Mouse (Mus musculus) layer of hippocampus, postnatal 36 days (tissue): ENCODE data around the gene Sel1l. TPM values are rescaled to one million over a fixed set of nuclear protein-coding genes. Genes with fewer than 3 reads are reported as not detected.

ENCODE experiments used
- DNase-seq, 2 experiments: peaks; one replicate each; pipeline ENCODE4 v3.0.0; 2022
- microRNA-seq, 2 experiments: library from miRNA; unstranded; fragments of <30 nt; microRNA quantifications; one replicate each; pipeline ENCODE4 v1.2.0; 2021
- total RNA-seq, 2 experiments: library from RNA; stranded (reverse); gene quantifications; 2 replicates each; pipeline ENCODE4 v1.2.3; 2021

The Sel1l gene
- total RNA-seq, 2 experiments from 2014 or later, result 187 to 204 TPM

DNA sequence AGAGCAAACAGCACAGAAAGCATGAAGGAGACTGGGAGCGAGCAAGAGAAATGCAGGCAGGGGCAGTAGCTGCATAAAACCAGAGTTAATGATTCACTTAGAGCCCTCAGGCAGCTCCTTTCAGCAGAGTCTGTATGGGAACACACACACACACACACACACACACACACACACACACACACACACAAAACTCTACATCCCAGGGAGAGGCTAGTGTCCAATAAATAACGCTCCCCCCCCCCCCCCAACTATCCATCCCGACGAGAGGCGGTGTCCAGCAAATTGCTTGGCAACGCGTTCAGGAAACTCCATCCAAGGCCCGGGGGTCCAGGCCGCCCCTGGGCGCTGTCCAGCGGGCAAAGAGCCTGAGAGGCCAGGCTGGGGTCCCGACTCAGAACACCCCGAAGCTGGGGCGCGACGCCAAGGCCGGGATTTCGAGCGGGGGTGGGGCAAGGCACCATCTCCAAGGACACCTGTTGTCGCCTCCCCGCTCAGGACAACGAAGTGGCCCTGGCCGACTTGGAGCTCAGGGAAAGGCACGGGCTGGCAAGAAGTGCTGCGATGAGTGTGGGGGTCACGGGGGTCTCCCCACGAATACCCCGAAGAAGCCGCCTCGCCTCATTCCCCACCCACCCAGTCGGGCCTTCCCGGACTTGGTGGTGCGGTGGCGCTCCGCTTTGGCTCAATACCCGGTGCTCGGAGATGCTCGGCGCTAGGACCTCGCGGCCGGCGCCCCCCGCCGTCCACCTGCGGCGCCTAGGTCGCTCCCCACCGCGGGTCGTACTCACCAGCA lies 70.5 kb downstream of the Sel1l start:
- peak; percentile 55 to 76 for DNase-seq

DNA sequence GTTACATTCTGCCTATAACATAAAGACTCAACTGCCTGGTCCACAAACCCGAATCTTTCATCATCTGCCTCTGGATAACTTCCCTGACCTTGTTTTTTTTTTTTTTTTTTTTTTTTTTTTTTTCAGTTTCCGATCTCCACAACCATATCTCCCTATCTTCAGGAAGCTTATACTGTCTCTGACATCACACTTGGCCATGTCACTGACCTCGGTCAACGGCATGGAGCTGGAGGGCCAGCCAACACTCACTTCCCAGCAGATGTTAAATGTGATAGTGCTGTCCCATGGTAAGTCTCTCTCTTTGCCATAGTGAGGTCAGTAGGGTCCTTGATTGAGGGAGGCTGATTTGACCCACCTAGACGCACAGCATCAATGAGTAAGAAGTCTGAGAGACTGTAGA lies 72.6 kb downstream of the Sel1l start:
- no peak for DNase-seq

DNA sequence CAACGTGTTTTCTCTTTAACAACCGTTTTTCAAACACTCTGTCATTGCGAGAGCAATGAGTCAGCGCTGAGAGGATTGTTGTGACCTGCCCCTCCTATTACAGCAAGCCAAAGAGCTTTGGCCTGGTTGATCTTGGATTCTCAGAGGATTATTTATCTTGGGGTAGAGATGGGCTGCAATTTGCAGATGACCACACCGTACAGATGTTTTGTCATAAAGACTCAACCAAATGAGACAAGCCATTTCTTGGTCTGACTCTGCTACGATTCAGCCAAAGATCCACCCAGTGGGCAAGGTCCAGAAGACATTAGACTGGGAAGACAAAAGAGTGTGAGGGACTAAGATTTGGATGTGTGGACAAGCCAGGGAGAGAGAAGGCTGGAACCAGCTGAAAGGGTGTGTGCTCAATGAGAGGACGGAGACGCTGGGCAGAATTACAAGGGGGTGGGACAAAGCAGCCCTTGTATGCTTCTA lies 74.1 kb downstream of the Sel1l start:
- no peak for DNase-seq

DNA sequence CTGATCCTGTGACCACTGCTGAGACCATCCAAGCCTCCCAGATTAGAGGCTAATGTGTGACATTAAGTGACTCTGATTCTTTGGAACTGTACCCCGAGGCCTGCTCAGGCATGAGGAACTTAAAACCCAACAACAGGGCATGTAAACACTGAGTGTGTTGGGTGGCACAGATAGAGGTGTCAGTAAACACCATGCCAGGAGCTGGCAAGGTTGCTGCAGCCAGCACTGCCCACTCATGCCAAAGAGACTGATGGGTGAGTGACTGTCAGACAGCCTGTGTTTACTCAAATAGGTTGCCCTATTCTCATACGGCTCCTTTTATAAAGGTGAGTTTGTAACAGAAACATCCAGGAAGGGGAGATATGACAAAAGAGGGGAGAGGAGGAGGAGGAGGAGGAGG lies 80.1 kb downstream of the Sel1l start:
- no peak for DNase-seq

DNA sequence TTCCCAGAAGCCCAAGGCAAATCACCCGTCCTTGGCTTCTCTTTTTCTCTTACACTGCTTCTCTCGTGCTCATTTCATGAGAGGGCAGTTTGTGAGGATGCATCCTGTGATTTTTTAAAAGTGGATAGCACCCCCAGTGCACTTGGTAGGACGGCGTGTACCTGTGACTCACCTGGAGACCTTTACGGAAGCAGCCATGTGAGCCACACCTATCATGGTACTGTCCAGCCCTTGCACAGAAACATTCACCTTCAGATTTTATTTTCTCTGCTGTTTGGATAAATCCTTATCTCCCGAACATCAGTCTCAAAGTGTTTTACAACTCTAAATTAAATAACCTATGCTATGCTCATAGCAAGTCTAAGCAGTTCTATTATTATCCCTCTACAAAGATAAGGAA lies 80.8 kb downstream of the Sel1l start:
- no peak for DNase-seq

DNA sequence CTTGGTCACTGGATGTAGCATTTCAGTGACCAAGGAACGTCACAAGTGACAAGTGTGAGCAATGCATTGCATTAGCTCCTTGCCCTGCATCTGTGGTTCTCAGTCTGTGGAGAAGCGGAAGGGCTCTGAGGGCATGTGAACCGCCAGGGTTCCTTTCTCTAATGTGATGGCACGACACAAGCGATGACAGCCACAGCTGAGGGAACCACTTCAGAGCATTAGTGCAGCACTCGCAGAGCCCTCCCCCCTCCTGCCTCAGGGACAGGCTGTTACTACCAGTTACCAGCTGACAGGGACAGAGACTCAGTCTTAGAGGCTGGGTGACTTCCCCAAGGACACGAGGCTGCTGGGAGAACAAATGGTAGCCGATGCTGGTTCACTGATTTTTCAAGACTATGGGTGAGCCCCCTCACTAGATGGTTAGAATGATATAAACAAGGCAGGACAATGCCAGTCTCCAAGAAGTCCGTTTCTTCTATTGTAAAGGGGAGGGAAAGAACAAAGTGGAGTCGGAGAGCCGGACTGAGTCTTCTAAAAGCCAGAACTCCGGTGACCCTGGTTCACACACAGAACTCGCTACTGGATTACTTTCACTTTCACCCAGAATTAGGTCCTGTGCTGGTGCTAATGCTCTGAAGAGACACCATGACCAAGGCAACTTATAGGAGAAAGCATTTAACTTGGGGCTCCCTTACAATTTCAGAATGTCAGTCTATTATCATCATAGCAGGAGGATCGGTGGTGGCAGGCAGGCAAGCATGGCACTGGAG lies 82.4 kb downstream of the Sel1l start:
- peak; percentile 50 to 63 for DNase-seq

DNA sequence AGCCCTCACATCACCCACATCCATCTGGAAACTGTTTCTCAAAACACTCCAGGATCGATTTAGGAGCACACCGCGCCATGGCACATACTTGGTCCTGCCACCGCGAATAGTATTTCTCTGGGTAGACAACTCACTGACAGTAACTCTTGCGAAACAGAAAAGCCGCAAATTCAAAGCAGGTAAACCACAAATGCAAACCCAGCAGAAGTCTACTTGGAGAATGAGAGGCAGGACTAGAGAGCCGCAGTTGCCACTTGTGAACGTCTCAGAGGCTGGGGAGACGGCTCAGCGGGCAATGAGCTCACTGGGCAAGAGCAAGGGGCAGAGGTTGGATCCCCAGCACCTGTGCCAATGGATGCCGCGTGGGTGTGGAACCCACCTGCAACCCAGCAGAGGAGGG lies 83.5 kb downstream of the Sel1l start:
- DNase-seq, result no peak

DNA sequence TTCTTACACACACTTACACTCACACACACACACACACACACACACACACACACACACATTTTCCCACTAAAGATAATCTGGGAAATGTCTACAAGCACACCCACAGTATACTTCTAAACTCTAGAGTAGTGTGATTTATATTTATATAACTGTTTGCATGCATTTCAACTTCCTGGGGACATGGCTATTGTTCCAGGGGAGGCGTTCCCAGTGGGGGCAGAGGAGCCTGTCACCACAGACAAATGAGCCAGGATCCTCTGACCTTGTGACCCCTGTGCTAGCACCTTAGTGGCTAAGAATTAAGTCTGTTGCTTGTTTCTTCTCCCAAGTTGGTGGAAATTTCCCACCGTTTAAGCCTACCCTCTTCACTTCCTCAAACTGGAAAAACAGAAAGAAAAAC lies 83.9 kb downstream of the Sel1l start:
- no peak for DNase-seq

DNA sequence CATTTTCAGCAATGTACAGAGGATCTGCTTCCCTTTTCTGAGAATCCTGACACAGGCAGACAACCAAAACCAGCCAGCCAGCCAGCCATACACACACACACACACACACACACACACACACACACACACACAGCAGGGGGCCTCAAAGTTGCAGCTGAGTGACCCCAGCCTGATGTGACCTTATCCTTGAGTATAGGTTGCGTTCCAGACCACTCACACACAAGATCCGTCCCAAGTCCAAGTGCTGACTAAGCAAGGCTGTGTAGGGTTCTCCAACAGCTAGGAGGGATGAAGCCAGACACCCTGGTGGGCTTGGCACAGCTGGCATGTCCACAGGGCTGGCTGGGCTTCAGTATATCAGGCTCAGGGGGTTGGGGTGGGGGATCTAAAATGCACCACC lies 84.5 kb downstream of the Sel1l start:
- DNase-seq, result no peak

DNA sequence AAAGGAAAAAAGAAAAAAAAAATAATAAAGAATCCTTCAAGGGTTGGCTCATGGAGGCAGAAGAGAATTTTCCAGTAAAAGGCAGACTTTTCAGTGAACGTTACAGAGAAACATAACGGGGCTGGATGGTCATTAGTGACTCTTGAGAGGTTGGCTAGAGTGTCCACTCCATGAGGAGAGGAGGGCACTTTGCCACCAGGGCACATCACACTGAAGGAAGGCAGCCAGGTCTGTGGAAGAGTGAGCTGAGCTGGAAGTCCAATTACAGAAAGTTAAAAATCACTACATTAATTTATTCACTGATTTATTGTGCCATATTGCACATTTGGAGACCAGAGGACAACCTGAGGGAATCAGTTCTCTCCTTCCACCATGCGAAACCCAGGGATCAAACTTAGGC lies 89.1 kb downstream of the Sel1l start:
- DNase-seq, result no peak

DNA sequence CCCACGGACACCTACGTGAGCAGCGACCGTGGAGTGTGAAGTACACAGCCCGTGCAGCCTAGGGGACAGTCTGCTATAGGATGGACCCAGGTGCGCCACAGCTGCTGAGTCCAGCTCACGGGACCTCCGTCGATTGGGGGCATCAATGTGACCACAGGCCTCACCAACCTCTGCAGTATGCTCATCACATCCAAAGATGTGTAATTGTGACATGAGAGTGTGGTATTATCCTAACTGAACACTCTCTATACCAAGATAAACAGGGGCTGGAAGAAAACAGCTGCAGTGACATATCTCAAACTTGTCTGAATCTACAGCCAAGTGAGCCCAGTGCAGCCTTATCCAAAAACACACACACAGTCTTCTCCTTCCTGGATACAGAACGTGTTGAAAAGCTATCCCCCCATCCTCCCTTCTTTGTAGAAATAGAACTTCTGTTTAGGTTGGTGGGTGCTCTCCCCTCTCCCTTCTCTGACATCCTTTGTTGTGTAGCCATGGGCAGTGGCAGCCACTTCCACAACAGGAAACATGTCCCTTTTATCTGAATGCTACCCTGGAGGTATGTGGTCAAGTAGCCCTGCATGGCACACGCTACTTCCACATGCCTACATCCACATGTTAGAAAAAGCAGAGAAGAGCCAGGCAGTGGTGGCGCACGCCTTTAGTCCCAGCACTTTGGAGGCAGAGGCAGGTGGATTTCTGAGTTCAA lies 90.9 kb downstream of the Sel1l start:
- DNase-seq, result no peak

DNA sequence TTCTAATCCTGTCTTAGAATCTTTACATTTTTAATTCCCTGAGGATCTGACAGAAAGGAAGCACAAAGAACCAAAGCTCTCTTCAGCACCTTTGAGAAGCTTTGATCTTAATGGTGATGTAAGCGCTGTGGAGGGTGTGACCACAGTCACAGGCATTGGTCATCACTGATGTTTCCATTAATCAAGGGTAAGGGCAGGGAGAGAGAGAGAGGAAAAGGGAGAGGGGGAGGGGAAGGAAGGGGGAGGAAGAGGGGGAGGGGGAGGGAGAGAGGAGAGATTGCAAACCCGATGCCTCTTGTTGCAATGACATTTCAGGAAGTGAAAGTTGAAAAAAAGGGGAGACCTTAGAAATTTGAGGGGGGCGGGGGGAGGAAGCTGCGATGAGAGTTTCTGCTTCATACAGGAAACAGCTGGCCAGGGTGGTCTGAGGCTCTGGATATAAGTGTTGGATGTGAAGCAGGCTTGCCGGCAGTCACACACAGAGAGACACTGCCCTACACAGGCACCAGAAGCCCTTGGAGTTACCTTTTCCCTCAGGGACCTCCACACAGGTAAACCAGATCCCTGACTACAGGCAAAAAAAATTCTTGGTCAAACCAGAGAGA lies 92.3 kb downstream of the Sel1l start:
- no peak for DNase-seq

Small RNAs within 50 kb of the gene (microRNA-seq; reads per million reads assigned to microRNA genes)
- gene Gm22015, result 0 reads per million in 2 experiments

Other genes starting within 250 kb of the Sel1l start
- gene Ston2, start 60.8 kb downstream of the Sel1l start, total RNA-seq, result 10 to 100 TPM; 30.8 to 35.6 TPM